Mouse (Mus musculus) lung, postnatal 0 days (tissue): Measurements from ENCODE around the gene Gm17304.

Experiments used
- CTCF ChIP-seq: IDR thresholded peaks from 2 replicates; pipeline ENCODE4 v1.5.1; 2016; ENCODE audit warnings: antibody characterized with exemption, mild to moderate bottlenecking
- EP300 ChIP-seq: IDR thresholded peaks from 2 replicates; pipeline ENCODE4 v1.6.1; 2016; ENCODE audit warnings: antibody characterized with exemption, mild to moderate bottlenecking, control low read depth

DNA sequence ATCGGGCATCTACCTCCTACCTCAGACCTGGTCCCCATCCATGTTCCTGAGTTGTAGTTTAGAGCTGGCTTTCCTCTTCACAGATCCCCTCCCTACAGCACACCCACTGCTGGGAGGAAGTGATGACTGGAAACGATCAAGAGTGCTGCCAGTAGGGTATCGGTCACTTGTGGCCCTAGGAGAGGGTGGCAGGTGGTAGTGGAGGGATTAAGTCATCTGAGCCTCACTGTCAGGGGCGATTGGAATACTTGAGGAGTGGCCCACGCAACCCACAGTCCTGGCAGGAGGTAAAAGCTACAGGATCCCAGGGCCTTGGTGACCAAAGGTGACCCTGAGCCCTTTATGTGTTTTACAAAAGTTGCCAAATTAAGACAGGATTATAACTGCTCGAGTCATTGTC, 42.9 kb upstream of the Gm17304 start:
- no peak for TF ChIP-seq CTCF
- no peak for TF ChIP-seq EP300
